Mouse (Mus musculus) MEL (cell line): Measurements from ENCODE around the gene Ube2o. TPM values are rescaled to one million over a fixed set of nuclear protein-coding genes. Genes with fewer than 3 reads are reported as not detected.

Source experiments
- DNase-seq: peaks from one replicate; pipeline ENCODE4 v3.0.0; 2011; ENCODE audit warnings: low read depth, low spot score
- H3K27ac ChIP-seq: 2 replicates; pipeline ENCODE4 v1.5.1; 2012; ENCODE audit warnings: low read depth, mild to moderate bottlenecking, control low read depth, low read length, moderate library complexity; ENCODE audit not compliant: control insufficient read depth
- H3K27me3 ChIP-seq, 2 experiments: fragments of 150-350 bp in 1 of 2; sonication (generic) in 1 of 2; 2 replicates each; pipeline ENCODE4 v1.6.1; 2012; ENCODE audit warnings: low read length in 2 of 2, mild to moderate bottlenecking in 2 of 2, improper control_type of control experiment in 1 of 2, moderate library complexity in 1 of 2; ENCODE audit not compliant: insufficient read depth in 2 of 2, control insufficient read depth in 1 of 2
- H3K36me3 ChIP-seq, 2 experiments: 2 replicates each; pipeline ENCODE4 v1.6.1; 2012 to 2014; ENCODE audit warnings: low read length in 2 of 2, improper control_type of control experiment in 1 of 2, inconsistent platforms in 1 of 2, mild to moderate bottlenecking in 1 of 2; ENCODE audit not compliant: insufficient read depth in 2 of 2, control insufficient read depth in 1 of 2
- H3K4me1 ChIP-seq, 2 experiments: fragments of 150-350 bp in 1 of 2; sonication (generic) in 1 of 2; 2 replicates each; pipeline ENCODE4 v1.6.1; 2012; ENCODE audit warnings: low read length in 2 of 2, improper control_type of control experiment in 1 of 2, mild to moderate bottlenecking in 1 of 2; ENCODE audit not compliant: insufficient read depth in 2 of 2, control insufficient read depth in 1 of 2
- H3K4me3 ChIP-seq, 2 experiments: fragments of 150-350 bp in 1 of 2; sonication (generic) in 1 of 2; 2 replicates each; pipeline ENCODE4 v1.5.1; 2012; ENCODE audit warnings: low read depth in 2 of 2, low read length in 2 of 2, mild to moderate bottlenecking in 2 of 2, moderate library complexity in 2 of 2, control low read depth in 1 of 2, improper control_type of control experiment in 1 of 2; ENCODE audit not compliant: control insufficient read depth in 1 of 2, insufficient read depth in 1 of 2
- H3K79me2 ChIP-seq: 2 replicates; pipeline ENCODE4 v1.6.1; 2012; ENCODE audit warnings: mild to moderate bottlenecking, low read length, moderate library complexity; ENCODE audit not compliant: control insufficient read depth, poor library complexity, insufficient read depth
- H3K9ac ChIP-seq: 2 replicates; pipeline ENCODE4 v1.6.1; 2012; ENCODE audit warnings: low read depth, mild to moderate bottlenecking, control low read depth, low read length, moderate library complexity; ENCODE audit not compliant: control insufficient read depth, poor library complexity, severe bottlenecking
- H3K9me3 ChIP-seq: fragments of 150-350 bp; sonication (generic); replicated peaks from 2 replicates; pipeline ENCODE4 v1.6.1; 2012; ENCODE audit warnings: mild to moderate bottlenecking, low read length, improper control_type of control experiment, moderate library complexity; ENCODE audit not compliant: insufficient read depth
- BHLHE40 ChIP-seq: IDR thresholded peaks from 2 replicates; pipeline ENCODE4 v1.6.1; 2012; ENCODE audit warnings: low read depth, mild to moderate bottlenecking, inconsistent platforms, low read length, improper control_type of control experiment, borderline replicate concordance
- CHD1 ChIP-seq: IDR thresholded peaks from 2 replicates; pipeline ENCODE4 v1.6.1; 2012; ENCODE audit warnings: low read depth, mild to moderate bottlenecking, inconsistent platforms, low read length, improper control_type of control experiment
- CHD2 ChIP-seq: IDR thresholded peaks from 2 replicates; pipeline ENCODE4 v1.6.1; 2011; ENCODE audit warnings: low read length, improper control_type of control experiment
- CTCF ChIP-seq, 3 experiments: IDR thresholded peaks in 2 of 3; conservative IDR thresholded peaks in 1 of 3; 2 replicates each; pipeline ENCODE4 v1.5.1; 2011 to 2012; ENCODE audit warnings: low read length in 3 of 3, low read depth in 2 of 3, mild to moderate bottlenecking in 2 of 3, improper control_type of control experiment in 1 of 3, inconsistent platforms in 1 of 3, mixed read lengths in 1 of 3, moderate library complexity in 1 of 3; ENCODE audit not compliant: control insufficient read depth in 1 of 3, insufficient read depth in 1 of 3, poor library complexity in 1 of 3, severe bottlenecking in 1 of 3
- E2F4 ChIP-seq: IDR thresholded peaks from 2 replicates; pipeline ENCODE4 v1.6.1; 2011; ENCODE audit warnings: low read depth, low read length, improper control_type of control experiment, borderline replicate concordance
- ELF1 ChIP-seq: IDR thresholded peaks from 2 replicates; pipeline ENCODE4 v1.6.1; 2014; ENCODE audit warnings: low read depth, mild to moderate bottlenecking, inconsistent platforms, low read length, improper control_type of control experiment, moderate library complexity
- ETS1 ChIP-seq: IDR thresholded peaks from 2 replicates; pipeline ENCODE4 v1.6.1; 2012; ENCODE audit warnings: low read depth, mild to moderate bottlenecking, inconsistent platforms, low read length, improper control_type of control experiment, moderate library complexity
- GABPA ChIP-seq: IDR thresholded peaks from 2 replicates; pipeline ENCODE4 v1.6.1; 2012; ENCODE audit warnings: low read depth, mild to moderate bottlenecking, inconsistent platforms, low read length, improper control_type of control experiment, moderate library complexity
- GATA1 ChIP-seq: IDR thresholded peaks from 2 replicates; pipeline ENCODE4 v1.6.1; 2011; ENCODE audit warnings: low read depth, low read length, improper control_type of control experiment
- HCFC1 ChIP-seq: IDR thresholded peaks from 2 replicates; pipeline ENCODE4 v1.6.1; 2012; ENCODE audit warnings: low read depth, mild to moderate bottlenecking, inconsistent platforms, low read length, improper control_type of control experiment, moderate library complexity
- MAFK ChIP-seq: IDR thresholded peaks from 2 replicates; pipeline ENCODE4 v1.6.1; 2011; ENCODE audit warnings: low read depth, mild to moderate bottlenecking, low read length, improper control_type of control experiment, borderline replicate concordance
- MAZ ChIP-seq: IDR thresholded peaks from 2 replicates; pipeline ENCODE4 v1.6.1; 2012; ENCODE audit warnings: low read depth, mild to moderate bottlenecking, inconsistent platforms, low read length, improper control_type of control experiment
- MEF2A ChIP-seq: IDR thresholded peaks from 2 replicates; pipeline ENCODE4 v1.6.1; 2014; ENCODE audit warnings: low read depth, mild to moderate bottlenecking, inconsistent platforms, low read length, improper control_type of control experiment; ENCODE audit not compliant: poor library complexity, insufficient replicate concordance, severe bottlenecking; ENCODE audit errors: extremely low read depth
- MXI1 ChIP-seq: IDR thresholded peaks from 2 replicates; pipeline ENCODE4 v1.6.1; 2011; ENCODE audit warnings: mild to moderate bottlenecking, low read depth, low read length, improper control_type of control experiment
- NRF1 ChIP-seq: IDR thresholded peaks from 2 replicates; pipeline ENCODE4 v1.6.1; 2014; ENCODE audit warnings: low read depth, mild to moderate bottlenecking, inconsistent platforms, low read length, improper control_type of control experiment, moderate library complexity; ENCODE audit not compliant: poor library complexity, insufficient read depth, severe bottlenecking
- POLR2AphosphoS2 ChIP-seq: IDR thresholded peaks from 2 replicates; pipeline ENCODE4 v1.6.1; 2011; ENCODE audit warnings: low read length, improper control_type of control experiment
- RAD21 ChIP-seq: IDR thresholded peaks from 2 replicates; pipeline ENCODE4 v1.6.1; 2011; ENCODE audit warnings: mild to moderate bottlenecking, low read depth, low read length, improper control_type of control experiment
- RCOR1 ChIP-seq: IDR thresholded peaks from 2 replicates; pipeline ENCODE4 v1.6.1; 2012; ENCODE audit warnings: low read depth, mild to moderate bottlenecking, inconsistent platforms, low read length, improper control_type of control experiment
- SIN3A ChIP-seq: IDR thresholded peaks from 2 replicates; pipeline ENCODE4 v1.6.1; 2012; ENCODE audit warnings: low read length, improper control_type of control experiment, inconsistent platforms
- SMC3 ChIP-seq: IDR thresholded peaks from 2 replicates; pipeline ENCODE4 v1.6.1; 2011; ENCODE audit warnings: low read depth, low read length, improper control_type of control experiment
- TBP ChIP-seq: IDR thresholded peaks from 2 replicates; pipeline ENCODE4 v1.8.0; 2011; ENCODE audit warnings: low read depth, low read length, improper control_type of control experiment
- TCF12 ChIP-seq: IDR thresholded peaks from 2 replicates; pipeline ENCODE4 v1.6.1; 2014; ENCODE audit warnings: low read depth, mild to moderate bottlenecking, inconsistent platforms, low read length, improper control_type of control experiment, moderate library complexity
- USF2 ChIP-seq, 2 experiments: IDR thresholded peaks; 2 replicates each; pipeline ENCODE4 v1.6.1; 2011 to 2012; ENCODE audit warnings: improper control_type of control experiment in 2 of 2, low read length in 2 of 2, borderline replicate concordance in 1 of 2, inconsistent platforms in 1 of 2, low read depth in 1 of 2, mild to moderate bottlenecking in 1 of 2; ENCODE audit not compliant: insufficient read depth in 1 of 2
- ZMIZ1 ChIP-seq: IDR thresholded peaks from 2 replicates; pipeline ENCODE4 v1.6.1; 2012; ENCODE audit warnings: low read depth, mild to moderate bottlenecking, inconsistent platforms, low read length, improper control_type of control experiment, moderate library complexity
- ZNF384 ChIP-seq: IDR thresholded peaks from 2 replicates; pipeline ENCODE4 v1.6.1; 2012; ENCODE audit warnings: low read depth, mild to moderate bottlenecking, inconsistent platforms, low read length, improper control_type of control experiment
- polyA plus RNA-seq, 2 experiments: library from polyadenylated mRNA; stranded (reverse) in 1 of 2; unstranded in 1 of 2; fragments of >175 nt in 1 of 2; fragments of >200 nt in 1 of 2; gene quantifications; 2 replicates each; pipeline versions ENCODE4 v1.2.1 to v1.2.4; 2012; ENCODE audit warnings: low replicate concordance in 2 of 2, low read depth in 1 of 2; ENCODE audit not compliant: insufficient read length in 2 of 2, insufficient read depth in 1 of 2, missing spikeins in 1 of 2
- total RNA-seq: library from RNA; depleted of rRNA; stranded (reverse); fragments of 300-350 nt; gene quantifications from 2 replicates; pipeline ENCODE4 v1.2.3, GENCODE M21; 2012

Ube2o gene
- total and polyA plus RNA-seq, 3 experiments, result 22.9 to 42.8 TPM; not detected in 1

GRCm38 (mm10) chr11:116626299-116627071 lies 45.2 kb upstream of the Ube2o start, which contains the start of gene Rhbdf2 (continued):
- TF ChIP-seq ELF1, result 0 out of 2 replicates have a peak, but pooled peaks have one; percentile 15
- no peak for TF ChIP-seq CHD1
- peak; percentile 100 for TF ChIP-seq ZMIZ1
- TF ChIP-seq SMC3, result no peak
- TF ChIP-seq MXI1, result peak; percentile 8; the same call in 1 of the 2 replicates
- no peak for TF ChIP-seq E2F4
- no peak for TF ChIP-seq GATA1
- 0 out of 2 replicates have a peak, but pooled peaks have one; percentile 20 for TF ChIP-seq NRF1
- TF ChIP-seq ZNF384, result 0 out of 2 replicates have a peak, but pooled peaks have one; percentile 25
- TF ChIP-seq CTCF (IDR thresholded peaks at IDR 0.05 in 2 of 3, conservative IDR thresholded peaks at IDR 0.05 in 1 of 3; ENCODE audit: control insufficient read depth in 1 of 3, insufficient read depth in 1 of 3, low read depth in 2 of 3, low read length in 3 of 3, poor library complexity in 1 of 3, severe bottlenecking in 1 of 3), result no peak
- peak; percentile 97 for TF ChIP-seq TBP
- TF ChIP-seq HCFC1, result peak; percentile 61; the same call in 1 of the 2 replicates
- TF ChIP-seq RCOR1, result no peak
- TF ChIP-seq, all 39 proteins: peak for 18

GRCm38 (mm10) chr11:116625081-116626000 lies 44.1 kb upstream of the Ube2o start:
- Histone ChIP-seq H3K4me3 (peak overlapping the region; percentile 4 to 19; a peak in 2 of 4 replicates), H3K36me3 (peaks cover 0 to 17% of the 10 kb centered on the region in 2 experiments; a peak in 2 of 4 replicates), H3K4me1 (peaks cover 15 to 56% of the 10 kb centered on the region in 2 experiments), H3K9ac (peak overlapping the region; percentile 11), H3K79me2 (peaks cover 6% of the 10 kb centered on the region; the same call in 1 of the 2 replicates), H3K27ac (peak overlapping the region; percentile 1; the same call in 1 of the 2 replicates), H3K27me3 (no peaks in the 10 kb centered on the region), H3K9me3 (no peaks in the 10 kb centered on the region)
- peak; percentile 92 for DNase-seq
- TF ChIP-seq MXI1, result peak; percentile 50; the same call in 1 of the 2 replicates
- TF ChIP-seq MEF2A, result no peak
- TF ChIP-seq TCF12, result 0 out of 2 replicates have a peak, but pooled peaks have one; percentile 26
- TF ChIP-seq HCFC1, result peak; percentile 52; the same call in 1 of the 2 replicates
- no peak for TF ChIP-seq RCOR1
- peak; percentile 37; the same call in 1 of the 2 replicates for TF ChIP-seq MAFK
- 0 out of 2 replicates have a peak, but pooled peaks have one; percentile 39 for TF ChIP-seq ETS1
- no peak for TF ChIP-seq GABPA
- TF ChIP-seq SMC3, result peak; percentile 55
- TF ChIP-seq BHLHE40, result 0 out of 2 replicates have a peak, but pooled peaks have one; percentile 6
- TF ChIP-seq CHD2, result no peak
- 0 out of 2 replicates have a peak, but pooled peaks have one; percentile 50 for TF ChIP-seq SIN3A
- TF ChIP-seq MAZ, result peak; percentile 60; the same call in 1 of the 2 replicates
- no peak for TF ChIP-seq POLR2AphosphoS2
- TF ChIP-seq RAD21, result peak; percentile 11; the same call in 1 of the 2 replicates
- TF ChIP-seq TBP, result peak; percentile 98
- peak; percentile 81 to 99 (median 82) for TF ChIP-seq CTCF (IDR thresholded peaks at IDR 0.05 in 2 of 3, conservative IDR thresholded peaks at IDR 0.05 in 1 of 3; ENCODE audit: control insufficient read depth in 1 of 3, insufficient read depth in 1 of 3, low read depth in 2 of 3, low read length in 3 of 3, poor library complexity in 1 of 3, severe bottlenecking in 1 of 3)
- TF ChIP-seq USF2 (IDR thresholded peaks at IDR 0.05; ENCODE audit: borderline replicate concordance in 1 of 2, insufficient read depth in 1 of 2, low read depth in 1 of 2, low read length in 2 of 2), result no peak
- TF ChIP-seq GATA1, result no peak
- 0 out of 2 replicates have a peak, but pooled peaks have one; percentile 28 for TF ChIP-seq ELF1
